9 mouse cellular contexts compared by ENCODE assay signal in the genomic region with DNA sequence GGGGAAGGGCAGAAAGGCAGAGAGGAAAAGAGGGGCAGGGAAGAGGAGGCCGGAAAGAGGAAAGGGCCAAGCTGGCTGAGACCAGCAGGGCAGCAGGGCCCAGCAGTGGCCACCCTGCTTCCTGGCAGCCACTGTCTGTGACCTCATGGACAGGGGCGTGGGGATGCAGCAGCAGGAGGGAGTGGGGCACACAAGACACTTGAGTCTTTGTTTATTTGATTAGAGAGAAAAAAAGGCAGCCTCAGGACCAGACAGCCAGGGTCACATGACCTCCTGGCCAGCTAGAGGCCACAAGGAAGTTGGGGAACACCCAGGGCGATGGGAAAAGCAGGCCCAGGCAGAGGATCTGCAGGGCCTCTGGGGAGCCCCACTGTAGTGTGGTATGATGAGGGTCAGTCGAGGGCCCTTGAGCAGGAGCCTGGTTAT. TPM values are rescaled to one million over a fixed set of nuclear protein-coding genes. Genes with fewer than 3 reads are reported as not detected.
DNase-seq lines count a peak whose midpoint lies in the region; ATAC-seq and TF ChIP-seq lines count a peak whose summit lies in the region.
"Had no signal": no experiment of that assay in that cellular context is flagged by ENCODE, and none has a peak within 500 bp of the region (broad histone marks: within the 10 kb centered on the region; RNA-seq: fewer than 3 reads in every experiment).

No protein-coding gene starts in this region.

- no peaks in the 10 kb centered on the region for H3K9me3 ChIP-seq in hindbrain, embryonic 16.5 days (ENCODE audit: control insufficient read depth, low read length)
- H3K9me3 ChIP-seq: neural tube, embryonic 12.5 days had no signal

- peak; percentile 50 for DNase-seq in NIH3T3 (ENCODE audit: low read depth)
- DNase-seq in cerebellum, adult 18-20 months = peak; percentile 27 to 49
- peak; percentile 81 for DNase-seq in gastrocnemius, adult 2 months
- DNase-seq in left cerebral cortex, adult 2 months (ENCODE audit: extremely low spot score in 1 of 2, low spot score in 2 of 2) = peak; percentile 46 to 72
- peak; percentile 82 to 91 for DNase-seq in lung, postnatal 4 days
- DNase-seq in spleen, adult 12 weeks (ENCODE audit: low spot score) = no peak

- H3K36me3 ChIP-seq in hindbrain, embryonic 16.5 days (ENCODE audit: control insufficient read depth, insufficient read depth, low read length) = no peaks in the 10 kb centered on the region

- H3K4me2 ChIP-seq in hindbrain, embryonic 16.5 days (ENCODE audit: low read length) = no peak overlapping the region
- H3K4me2 ChIP-seq: neural tube, embryonic 12.5 days had no signal

- WGBS in hindbrain, embryonic 16.5 days = 30% methylated on average over 4 of the region's 4 CpGs

- TF ChIP-seq CTCF in gastrocnemius, adult 2 months (IDR thresholded peaks at IDR 0.05) = no peak
- no peak for TF ChIP-seq CTCF in left cerebral cortex, adult 2 months (IDR thresholded peaks at IDR 0.05)

- peak overlapping the region; percentile 74 for H3K27ac ChIP-seq in gastrocnemius, adult 2 months
- H3K27ac ChIP-seq in hindbrain, embryonic 16.5 days (ENCODE audit: low read depth, low read length) = peak overlapping the region; percentile 41; the same call in 1 of the 2 replicates
- peak overlapping the region; percentile 13; the same call in 1 of the 2 replicates for H3K27ac ChIP-seq in left cerebral cortex, adult 2 months
- H3K27ac ChIP-seq: neural tube, embryonic 12.5 days had no signal

- intact Hi-C loops in gastrocnemius, adult 2 months (cut with DNase I) = no loop called here
- intact Hi-C loops in left cerebral cortex, adult 2 months (cut with DNase I) = no loop called here

- ATAC-seq in hindbrain, embryonic 16.5 days = peak; percentile 84
- no peak for ATAC-seq in inflammation-experienced regulatory T-cells, adult 6 months

- H3K4me1 ChIP-seq in hindbrain, embryonic 16.5 days (ENCODE audit: control insufficient read depth, insufficient read depth, low read depth, low read length) = peaks cover 10% of the 10 kb centered on the region

- no peaks in the 10 kb centered on the region for H3K27me3 ChIP-seq in hindbrain, embryonic 16.5 days (replicated peaks; ENCODE audit: control insufficient read depth, insufficient read depth, low read length)
- H3K27me3 ChIP-seq: neural tube, embryonic 12.5 days had no signal

- H3K9ac ChIP-seq in hindbrain, embryonic 16.5 days (ENCODE audit: low read depth, low read length) = no peak overlapping the region
- H3K9ac ChIP-seq: neural tube, embryonic 12.5 days had no signal

- H3K4me3 ChIP-seq in gastrocnemius, adult 2 months = peak overlapping the region; percentile 34
- H3K4me3 ChIP-seq in hindbrain, embryonic 16.5 days (ENCODE audit: low read length) = no peak overlapping the region
- H3K4me3 ChIP-seq in left cerebral cortex, adult 2 months = no peak overlapping the region
- H3K4me3 ChIP-seq: neural tube, embryonic 12.5 days had no signal

RNA-seq across cellular contexts. Expression of a gene that starts 17.7 kb away (rescaled TPM):
- 1 to 10 TPM; 4.4 to 4.5 TPM for total RNA-seq in gastrocnemius, adult 2 months (2021)
- polyA plus RNA-seq in hindbrain, embryonic 16.5 days (2015; fragmentation: Nextera tagmentation; extraction: Ambion mirVana) = 7.1 and 8.0 TPM in 2 replicates
- 10 to 100 TPM; 13.3 to 15.1 TPM for total RNA-seq in left cerebral cortex, adult 2 months (2021)
- 10 to 100 TPM; 44.8 to 84.9 (median 55.9) TPM for polyA plus RNA-seq in inflammation-experienced regulatory T-cells, adult 6 months (2017; shearing (Covaris generic))

RNA-seq across cellular contexts. Expression of a gene that starts 24.9 kb away (rescaled TPM):
- not detected for total RNA-seq in gastrocnemius, adult 2 months (2021)
- 3.2 and 4.3 TPM in 2 replicates for polyA plus RNA-seq in hindbrain, embryonic 16.5 days (2015; fragmentation: Nextera tagmentation; extraction: Ambion mirVana)
- under 1 TPM; 0.20 to 0.28 TPM for total RNA-seq in left cerebral cortex, adult 2 months (2021)
- 1 to 10 TPM in 2 of 3 experiments, under 1 TPM in 1; 0.32 to 7.4 (median 1.1) TPM for polyA plus RNA-seq in inflammation-experienced regulatory T-cells, adult 6 months (2017; shearing (Covaris generic))

RNA-seq across cellular contexts. Expression of a gene that starts 42.1 kb away (rescaled TPM):
- not detected for total RNA-seq in gastrocnemius, adult 2 months (2021)
- 1.1 and 1.2 TPM in 2 replicates for polyA plus RNA-seq in hindbrain, embryonic 16.5 days (2015; fragmentation: Nextera tagmentation; extraction: Ambion mirVana)
- 1 to 10 TPM; 2.7 to 3.5 TPM for total RNA-seq in left cerebral cortex, adult 2 months (2021)
- polyA plus RNA-seq in inflammation-experienced regulatory T-cells, adult 6 months (2017; shearing (Covaris generic)) = not detected

Comparison
In these comparisons a context has a peak if more than half of its experiments do, and no peak if none do; other contexts are left out.
1. H3K27ac ChIP-seq: peak in every context shown above with its lines; median percentile 74 in gastrocnemius, adult 2 months; 41 in hindbrain, embryonic 16.5 days; 13 in left cerebral cortex, adult 2 months.